Mouse (Mus musculus): ENCODE measurements at regions not wholly inside any gene's neighbourhood (a gene's known extent, or its start where the extent isn't known, plus 50 kb on each side); places are given as distances from the start of the nearest gene placed in this dataset.

- Histone ChIP-seq H3K4me1 (ENCODE audit: insufficient read depth, low read depth, low read length) (no peaks in the 10 kb centered on the region), H3K9me3 (replicated peaks) (peaks cover 18% of the 10 kb centered on the region), H3K27me3 (ENCODE audit: insufficient read depth, low read length) (no peaks in the 10 kb centered on the region), H3K36me3 (replicated peaks) (no peaks in the 10 kb centered on the region), H3K4me3 (ENCODE audit: low read depth, low read length) (no peak overlapping the region)
- DNase-seq (ENCODE audit: low spot score) (no peak), ATAC-seq (ENCODE audit: extremely low read depth, insufficient number of reproducible peaks, low FRiP score, poor library complexity, severe bottlenecking) (no peak)
- TF ChIP-seq TAL1 (conservative IDR thresholded peaks at IDR 0.05; ENCODE audit: low read depth, low read length) (no peak), CTCF (IDR thresholded peaks at IDR 0.05; ENCODE audit: low read depth, low read length) (no peak), GATA2 (IDR thresholded peaks at IDR 0.05; ENCODE audit: borderline replicate concordance, low read depth, low read length) (no peak), POLR2AphosphoS5 (IDR thresholded peaks at IDR 0.05; ENCODE audit: insufficient replicate concordance, low read depth, low read length) (no peak), GATA1 (IDR thresholded peaks at IDR 0.05; ENCODE audit: borderline replicate concordance, low read length) (no peak)
Measured at GRCm38 (mm10) chr10:96458551-96458950, 158.3 kb upstream of the Btg1 start.

- H3K4me3 ChIP-seq (ENCODE audit: low read depth, low read length) = no peak overlapping the region
- H3K4me1 ChIP-seq (ENCODE audit: insufficient read depth, low read depth, low read length) = no peaks in the 10 kb centered on the region
- H3K27me3 ChIP-seq (ENCODE audit: insufficient read depth, low read length) = no peaks in the 10 kb centered on the region
- H3K36me3 ChIP-seq (replicated peaks) = no peaks in the 10 kb centered on the region
- no peak for TF ChIP-seq GATA1 (IDR thresholded peaks at IDR 0.05; ENCODE audit: borderline replicate concordance, low read length)
- no peak for TF ChIP-seq GATA2 (IDR thresholded peaks at IDR 0.05; ENCODE audit: borderline replicate concordance, low read depth, low read length)
- TF ChIP-seq POLR2AphosphoS5 (IDR thresholded peaks at IDR 0.05; ENCODE audit: insufficient replicate concordance, low read depth, low read length) = no peak
- TF ChIP-seq TAL1 (conservative IDR thresholded peaks at IDR 0.05; ENCODE audit: low read depth, low read length) = no peak
- no peak for TF ChIP-seq CTCF (IDR thresholded peaks at IDR 0.05; ENCODE audit: low read depth, low read length)
- DNase-seq (ENCODE audit: low spot score) = no peak
- H3K9me3 ChIP-seq (replicated peaks) = peaks cover 18% of the 10 kb centered on the region
- no peak for ATAC-seq (ENCODE audit: extremely low read depth, insufficient number of reproducible peaks, low FRiP score, poor library complexity, severe bottlenecking)
Measured at GRCm38 (mm10) chr10:96459186-96459585, 157.6 kb upstream of the Btg1 start.

- H3K4me1 ChIP-seq (ENCODE audit: insufficient read depth, low read depth, low read length) = no peaks in the 10 kb centered on the region
- no peak overlapping the region for H3K4me3 ChIP-seq (ENCODE audit: low read depth, low read length)
- no peak for ATAC-seq (ENCODE audit: extremely low read depth, insufficient number of reproducible peaks, low FRiP score, poor library complexity, severe bottlenecking)
- no peak for TF ChIP-seq POLR2AphosphoS5 (IDR thresholded peaks at IDR 0.05; ENCODE audit: insufficient replicate concordance, low read depth, low read length)
- no peak for TF ChIP-seq GATA2 (IDR thresholded peaks at IDR 0.05; ENCODE audit: borderline replicate concordance, low read depth, low read length)
- TF ChIP-seq TAL1 (conservative IDR thresholded peaks at IDR 0.05; ENCODE audit: low read depth, low read length) = no peak
- no peak for TF ChIP-seq GATA1 (IDR thresholded peaks at IDR 0.05; ENCODE audit: borderline replicate concordance, low read length)
- TF ChIP-seq CTCF (IDR thresholded peaks at IDR 0.05; ENCODE audit: low read depth, low read length) = no peak
- H3K27me3 ChIP-seq (ENCODE audit: insufficient read depth, low read length) = no peaks in the 10 kb centered on the region
- no peaks in the 10 kb centered on the region for H3K36me3 ChIP-seq (replicated peaks)
- peaks cover 13% of the 10 kb centered on the region for H3K9me3 ChIP-seq (replicated peaks)
- no peak for DNase-seq (ENCODE audit: low spot score)
Measured at GRCm38 (mm10) chr10:96460151-96460550, 156.7 kb upstream of the Btg1 start.

- peaks cover 12% of the 10 kb centered on the region for H3K9me3 ChIP-seq (replicated peaks)
- ATAC-seq (ENCODE audit: extremely low read depth, insufficient number of reproducible peaks, low FRiP score, poor library complexity, severe bottlenecking) (no peak), DNase-seq (ENCODE audit: low spot score) (no peak)
- TF ChIP-seq GATA2 (IDR thresholded peaks at IDR 0.05; ENCODE audit: borderline replicate concordance, low read depth, low read length) = no peak
- no peak for TF ChIP-seq POLR2AphosphoS5 (IDR thresholded peaks at IDR 0.05; ENCODE audit: insufficient replicate concordance, low read depth, low read length)
- no peak for TF ChIP-seq TAL1 (conservative IDR thresholded peaks at IDR 0.05; ENCODE audit: low read depth, low read length)
- no peak for TF ChIP-seq GATA1 (IDR thresholded peaks at IDR 0.05; ENCODE audit: borderline replicate concordance, low read length)
- TF ChIP-seq CTCF (IDR thresholded peaks at IDR 0.05; ENCODE audit: low read depth, low read length) = no peak
- no peak overlapping the region for H3K4me3 ChIP-seq (ENCODE audit: low read depth, low read length)
- H3K4me1 ChIP-seq (ENCODE audit: insufficient read depth, low read depth, low read length) = no peaks in the 10 kb centered on the region
- no peaks in the 10 kb centered on the region for H3K36me3 ChIP-seq (replicated peaks)
- no peaks in the 10 kb centered on the region for H3K27me3 ChIP-seq (ENCODE audit: insufficient read depth, low read length)
Measured at GRCm38 (mm10) chr10:96460617-96461338, 156.0 kb upstream of the Btg1 start.

- Histone ChIP-seq H3K4me1 (ENCODE audit: insufficient read depth, low read depth, low read length) (no peaks in the 10 kb centered on the region), H3K4me3 (ENCODE audit: low read depth, low read length) (no peak overlapping the region), H3K36me3 (replicated peaks) (no peaks in the 10 kb centered on the region), H3K9me3 (replicated peaks) (peaks cover 15% of the 10 kb centered on the region), H3K27me3 (ENCODE audit: insufficient read depth, low read length) (no peaks in the 10 kb centered on the region)
- no peak for ATAC-seq (ENCODE audit: extremely low read depth, insufficient number of reproducible peaks, low FRiP score, poor library complexity, severe bottlenecking)
- TF ChIP-seq TAL1 (conservative IDR thresholded peaks at IDR 0.05; ENCODE audit: low read depth, low read length) = no peak
- no peak for TF ChIP-seq CTCF (IDR thresholded peaks at IDR 0.05; ENCODE audit: low read depth, low read length)
- DNase-seq (ENCODE audit: low spot score) = no peak
Measured at GRCm38 (mm10) chr10:96465967-96466366, 150.8 kb upstream of the Btg1 start.

GRCm38 (mm10) chr10:96466845-96467244 lies 150.0 kb upstream of the Btg1 start:
- Histone ChIP-seq H3K36me3 (replicated peaks) (no peaks in the 10 kb centered on the region), H3K9me3 (replicated peaks) (peaks cover 12% of the 10 kb centered on the region), H3K27me3 (ENCODE audit: insufficient read depth, low read length) (no peaks in the 10 kb centered on the region), H3K4me3 (ENCODE audit: low read depth, low read length) (no peak overlapping the region), H3K4me1 (ENCODE audit: insufficient read depth, low read depth, low read length) (no peaks in the 10 kb centered on the region)
- DNase-seq (ENCODE audit: low spot score) (no peak), ATAC-seq (ENCODE audit: extremely low read depth, insufficient number of reproducible peaks, low FRiP score, poor library complexity, severe bottlenecking) (no peak)
- TF ChIP-seq CTCF (IDR thresholded peaks at IDR 0.05; ENCODE audit: low read depth, low read length) = no peak
- TF ChIP-seq GATA1 (IDR thresholded peaks at IDR 0.05; ENCODE audit: borderline replicate concordance, low read length) = no peak
- no peak for TF ChIP-seq TAL1 (conservative IDR thresholded peaks at IDR 0.05; ENCODE audit: low read depth, low read length)
- no peak for TF ChIP-seq GATA2 (IDR thresholded peaks at IDR 0.05; ENCODE audit: borderline replicate concordance, low read depth, low read length)
- TF ChIP-seq POLR2AphosphoS5 (IDR thresholded peaks at IDR 0.05; ENCODE audit: insufficient replicate concordance, low read depth, low read length) = no peak
